Mouse (Mus musculus): ENCODE results near the gene Cpsf3. TPM values are rescaled to one million over a fixed set of nuclear protein-coding genes. Genes with fewer than 3 reads are reported as not detected.

The Cpsf3 gene
- total RNA-seq, 1 experiment = 57.5 TPM

DNA sequence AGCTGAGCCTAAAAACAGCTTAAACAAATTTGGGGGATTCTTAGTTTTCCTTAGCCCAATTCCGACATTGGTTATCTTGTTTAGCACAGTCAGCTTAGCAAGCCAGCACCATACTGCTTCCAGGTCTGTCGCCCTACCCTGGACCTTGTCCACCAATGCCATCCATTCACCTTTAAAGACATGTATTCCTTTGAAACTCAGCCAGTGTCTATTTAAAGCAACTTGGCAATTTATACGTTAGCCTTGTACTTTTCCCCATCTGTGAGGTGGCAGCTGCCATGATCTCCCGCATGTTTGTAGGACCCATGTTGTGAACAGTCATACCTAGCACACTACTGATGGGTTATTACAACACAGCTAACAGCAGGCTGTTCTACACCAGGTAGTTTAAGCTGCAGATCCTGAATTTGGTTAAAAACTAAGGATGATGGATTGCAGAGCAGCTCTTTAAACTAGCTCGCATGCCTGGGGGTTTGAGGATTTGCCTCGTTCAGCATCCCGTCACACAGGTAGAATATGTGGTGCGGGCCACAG is 17.0 kb upstream of the Cpsf3 start:
- DNase-seq (ENCODE audit: low read depth, low spot score) = no peak
- Histone ChIP-seq H3K36me3 (ENCODE audit: control insufficient read depth, insufficient read depth, low read length, poor library complexity, severe bottlenecking) (peaks cover 3% of the 10 kb centered on the region), H3K27ac (ENCODE audit: insufficient read depth, low read depth, low read length, poor library complexity, severe bottlenecking) (no peak overlapping the region), H3K4me1 (ENCODE audit: control insufficient read depth in 2 of 2, insufficient read depth in 2 of 2, low read length in 2 of 2, poor library complexity in 1 of 2) (peaks cover 0 to 13% of the 10 kb centered on the region in 2 experiments; a peak in 2 of 4 replicates), H3K9ac (ENCODE audit: insufficient read depth, low read depth, low read length, poor library complexity, severe bottlenecking) (no peak overlapping the region), H3K9me3 (ENCODE audit: control insufficient read depth, insufficient read depth, low read depth, low read length) (no peaks in the 10 kb centered on the region), H3K4me3 (ENCODE audit: insufficient read depth in 1 of 2, low read depth in 1 of 2, low read length in 2 of 2, poor library complexity in 1 of 2, severe bottlenecking in 1 of 2) (no peak overlapping the region)
- in situ Hi-C loops (cut with MboI; ENCODE audit: low sequenced_read_pairs in 2 of 2, unreplicated experiment in 2 of 2) = loop anchor here in 1 of 2 experiments (25.0 kb wide), 1 partner anchor 181 kb away; no protein-coding TSS in a partner anchor
- TF ChIP-seq ZC3H11A (IDR thresholded peaks at IDR 0.05; ENCODE audit: borderline replicate concordance, low read depth, low read length) (no peak), CHD2 (IDR thresholded peaks at IDR 0.05; ENCODE audit: low read depth, low read length) (no peak), HCFC1 (IDR thresholded peaks at IDR 0.05; ENCODE audit: borderline replicate concordance, insufficient read depth, low read length) (no peak), MAFK (IDR thresholded peaks at IDR 0.05; ENCODE audit: insufficient read depth, low read depth, low read length) (no peak), ZNF384 (IDR thresholded peaks at IDR 0.05; ENCODE audit: low read depth, low read length) (no peak)

DNA sequence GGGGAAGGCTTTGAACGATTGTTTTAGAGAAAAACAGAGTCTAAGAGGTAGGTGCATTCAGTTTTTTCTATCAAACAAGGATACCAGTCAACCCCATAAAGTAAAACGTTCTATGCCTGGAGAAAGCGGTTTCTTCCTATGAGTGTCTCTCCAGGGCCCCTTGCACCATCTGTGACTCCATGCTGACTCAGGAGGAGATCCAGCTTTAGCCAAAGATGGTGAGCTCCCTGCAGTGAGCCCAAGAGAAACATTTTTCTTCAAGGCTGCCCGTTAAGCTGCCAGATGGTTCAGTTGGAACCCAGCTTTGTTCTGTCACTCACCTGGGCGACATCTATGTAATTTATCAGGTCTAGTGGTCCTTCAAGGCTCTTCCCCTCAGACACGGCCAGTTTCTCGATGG is 10.7 kb upstream of the Cpsf3 start:
- Histone ChIP-seq H3K4me3 (ENCODE audit: insufficient read depth in 1 of 2, low read depth in 1 of 2, low read length in 2 of 2, poor library complexity in 1 of 2, severe bottlenecking in 1 of 2) (no peak overlapping the region), H3K27ac (ENCODE audit: insufficient read depth, low read depth, low read length, poor library complexity, severe bottlenecking) (no peak overlapping the region), H3K9ac (ENCODE audit: insufficient read depth, low read depth, low read length, poor library complexity, severe bottlenecking) (no peak overlapping the region), H3K9me3 (ENCODE audit: control insufficient read depth, insufficient read depth, low read depth, low read length) (no peaks in the 10 kb centered on the region), H3K36me3 (ENCODE audit: control insufficient read depth, insufficient read depth, low read length, poor library complexity, severe bottlenecking) (peaks cover 4% of the 10 kb centered on the region), H3K4me1 (ENCODE audit: control insufficient read depth in 2 of 2, insufficient read depth in 2 of 2, low read length in 2 of 2, poor library complexity in 1 of 2) (no peaks in the 10 kb centered on the region)
- TF ChIP-seq ZC3H11A (IDR thresholded peaks at IDR 0.05; ENCODE audit: borderline replicate concordance, low read depth, low read length) = no peak
- TF ChIP-seq CHD2 (IDR thresholded peaks at IDR 0.05; ENCODE audit: low read depth, low read length) = no peak
- TF ChIP-seq MAFK (IDR thresholded peaks at IDR 0.05; ENCODE audit: insufficient read depth, low read depth, low read length) = no peak
- TF ChIP-seq HCFC1 (IDR thresholded peaks at IDR 0.05; ENCODE audit: borderline replicate concordance, insufficient read depth, low read length) = no peak
- TF ChIP-seq ZNF384 (IDR thresholded peaks at IDR 0.05; ENCODE audit: low read depth, low read length) = no peak
- in situ Hi-C loops (cut with MboI; ENCODE audit: low sequenced_read_pairs in 2 of 2, unreplicated experiment in 2 of 2) = loop anchor here in 1 of 2 experiments (25.0 kb wide), 1 partner anchor 187 kb away; no protein-coding TSS in a partner anchor
- no peak for DNase-seq (ENCODE audit: low read depth, low spot score)

DNA sequence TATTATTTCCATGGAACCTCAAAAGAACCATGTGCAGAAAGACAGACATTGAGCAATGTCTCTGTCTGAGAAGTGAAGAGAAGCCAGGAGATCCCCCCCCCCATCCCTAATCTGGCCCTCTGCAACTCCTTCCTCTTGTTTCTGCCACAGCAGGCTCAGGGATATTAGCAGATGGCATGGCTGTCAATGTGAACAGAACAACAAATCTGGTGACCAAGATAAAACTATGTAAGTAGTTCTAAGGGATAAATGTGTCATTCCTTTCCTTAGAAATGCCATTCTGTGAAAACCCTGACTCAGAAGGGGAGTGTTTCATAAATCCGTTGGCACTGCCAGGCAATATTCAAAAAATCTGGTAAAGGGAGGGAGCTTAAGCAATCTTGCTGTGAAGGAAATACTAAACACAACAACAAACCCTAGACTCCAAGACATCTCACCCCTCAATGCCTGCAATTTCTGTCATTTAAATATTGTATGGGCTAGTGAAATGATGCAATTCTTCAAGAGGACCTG is 7.8 kb upstream of the Cpsf3 start:
- DNase-seq (ENCODE audit: low read depth, low spot score) = no peak
- H3K36me3 ChIP-seq (ENCODE audit: control insufficient read depth, insufficient read depth, low read length, poor library complexity, severe bottlenecking) = peaks cover 4% of the 10 kb centered on the region
- no peaks in the 10 kb centered on the region for H3K9me3 ChIP-seq (ENCODE audit: control insufficient read depth, insufficient read depth, low read depth, low read length)
- TF ChIP-seq ZNF384 (IDR thresholded peaks at IDR 0.05; ENCODE audit: low read depth, low read length) (no peak), HCFC1 (IDR thresholded peaks at IDR 0.05; ENCODE audit: borderline replicate concordance, insufficient read depth, low read length) (no peak), MAFK (IDR thresholded peaks at IDR 0.05; ENCODE audit: insufficient read depth, low read depth, low read length) (no peak), ZC3H11A (IDR thresholded peaks at IDR 0.05; ENCODE audit: borderline replicate concordance, low read depth, low read length) (no peak), CHD2 (IDR thresholded peaks at IDR 0.05; ENCODE audit: low read depth, low read length) (no peak)
- H3K27ac ChIP-seq (ENCODE audit: insufficient read depth, low read depth, low read length, poor library complexity, severe bottlenecking) = no peak overlapping the region
- in situ Hi-C loops (cut with MboI; ENCODE audit: low sequenced_read_pairs in 2 of 2, unreplicated experiment in 2 of 2) = no loop called here
- no peak overlapping the region for H3K9ac ChIP-seq (ENCODE audit: insufficient read depth, low read depth, low read length, poor library complexity, severe bottlenecking)
- no peaks in the 10 kb centered on the region for H3K4me1 ChIP-seq (ENCODE audit: control insufficient read depth in 2 of 2, insufficient read depth in 2 of 2, low read length in 2 of 2, poor library complexity in 1 of 2)
- H3K4me3 ChIP-seq (ENCODE audit: insufficient read depth in 1 of 2, low read depth in 1 of 2, low read length in 2 of 2, poor library complexity in 1 of 2, severe bottlenecking in 1 of 2) = no peak overlapping the region

DNA sequence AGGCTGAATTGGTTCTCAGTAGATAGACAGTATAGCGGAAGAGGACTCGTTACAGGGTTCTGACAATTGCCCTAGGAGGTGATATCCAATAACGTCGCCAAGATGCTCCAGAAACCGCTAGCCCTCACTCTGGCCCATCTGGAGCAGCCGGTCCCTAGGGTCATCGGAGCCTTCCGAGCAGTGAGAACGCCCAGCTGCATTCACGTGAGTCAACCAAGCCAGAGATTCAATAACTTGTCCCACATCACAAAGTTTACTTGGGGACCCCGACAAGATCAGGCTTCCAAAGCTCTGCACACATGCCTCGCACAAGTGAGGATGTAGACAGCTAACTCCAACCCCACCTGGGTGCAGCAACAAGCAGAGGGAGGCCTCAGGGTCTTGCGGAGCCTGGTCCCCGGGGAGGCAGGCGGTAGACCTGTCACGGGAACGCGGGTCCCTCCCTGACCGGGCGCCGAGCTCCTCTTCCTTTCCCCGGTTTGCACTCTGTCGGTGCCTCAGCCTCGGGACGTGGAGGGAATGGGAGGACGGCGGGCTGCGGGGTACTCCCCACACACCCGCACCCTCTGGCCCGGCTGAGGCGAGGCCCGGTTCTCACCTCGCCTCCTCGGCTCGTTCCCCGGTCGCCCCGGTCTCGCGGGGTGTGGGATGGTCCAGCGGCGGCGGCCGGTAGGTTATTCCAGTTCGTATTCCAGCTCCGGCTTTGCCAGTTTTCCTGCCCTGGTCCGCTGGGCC is 484 bp downstream of the Cpsf3 start:
- no peak for DNase-seq (ENCODE audit: low read depth, low spot score)
- Histone ChIP-seq H3K36me3 (ENCODE audit: control insufficient read depth, insufficient read depth, low read length, poor library complexity, severe bottlenecking) (no peaks in the 10 kb centered on the region), H3K9ac (ENCODE audit: insufficient read depth, low read depth, low read length, poor library complexity, severe bottlenecking) (peak overlapping the region; percentile 89), H3K4me1 (ENCODE audit: control insufficient read depth in 2 of 2, insufficient read depth in 2 of 2, low read length in 2 of 2, poor library complexity in 1 of 2) (peaks cover 0 to 3% of the 10 kb centered on the region in 2 experiments; a peak in 1 of 4 replicates), H3K9me3 (ENCODE audit: control insufficient read depth, insufficient read depth, low read depth, low read length) (no peaks in the 10 kb centered on the region), H3K4me3 (ENCODE audit: insufficient read depth in 1 of 2, low read depth in 1 of 2, low read length in 2 of 2, poor library complexity in 1 of 2, severe bottlenecking in 1 of 2) (peak overlapping the region; percentile 93 to 94), H3K27ac (ENCODE audit: insufficient read depth, low read depth, low read length, poor library complexity, severe bottlenecking) (no peak overlapping the region)
- TF ChIP-seq CHD2 (IDR thresholded peaks at IDR 0.05; ENCODE audit: low read depth, low read length) (peak; percentile 82), ZNF384 (IDR thresholded peaks at IDR 0.05; ENCODE audit: low read depth, low read length) (no peak)
- in situ Hi-C loops (cut with MboI; ENCODE audit: low sequenced_read_pairs in 2 of 2, unreplicated experiment in 2 of 2) = no loop called here
